Mouse (Mus musculus) hindbrain, postnatal 0 days (tissue): Measurements from ENCODE around the gene Tbc1d15. TPM values are rescaled to one million over a fixed set of nuclear protein-coding genes. Genes with fewer than 3 reads are reported as not detected.

ENCODE experiments used
- ATAC-seq: fragments of 200-750 bp; cut with Nextera tagmentation; 2 replicates; pipeline ENCODE4 v1.8.0; 2017; ENCODE audit warnings: mild to moderate bottlenecking, moderate TSS enrichment, moderate library complexity
- DNase-seq: peaks from one replicate; pipeline ENCODE4 v3.0.0-alpha.2; 2015; ENCODE audit warnings: low spot score
- H3K27ac ChIP-seq: fragments of 300-500 bp; sonication (generic); 2 replicates; pipeline ENCODE4 v1.5.1; 2014; ENCODE audit warnings: mild to moderate bottlenecking
- H3K27me3 ChIP-seq: fragments of 300-500 bp; sonication (generic); 2 replicates; pipeline ENCODE4 v1.6.1; 2014; ENCODE audit warnings: low read length, mixed read lengths; ENCODE audit not compliant: insufficient read depth
- H3K36me3 ChIP-seq: fragments of 300-500 bp; sonication (generic); 2 replicates; pipeline ENCODE4 v1.6.1; 2014; ENCODE audit warnings: low read length, mixed read lengths; ENCODE audit not compliant: insufficient read depth
- H3K4me1 ChIP-seq: fragments of 300-500 bp; sonication (generic); 2 replicates; pipeline ENCODE4 v1.6.1; 2014; ENCODE audit warnings: antibody characterized with exemption, low read length, mixed read lengths; ENCODE audit not compliant: insufficient read depth
- H3K4me2 ChIP-seq: fragments of 300-500 bp; sonication (generic); 2 replicates; pipeline ENCODE4 v1.6.1; 2014; ENCODE audit warnings: low read depth, mild to moderate bottlenecking, low read length, moderate library complexity, mixed read lengths
- H3K4me3 ChIP-seq: fragments of 300-500 bp; sonication (generic); 2 replicates; pipeline ENCODE4 v1.5.1; 2014; ENCODE audit warnings: low read length
- H3K9ac ChIP-seq: fragments of 300-500 bp; sonication (generic); replicated peaks from 2 replicates; pipeline ENCODE4 v1.6.1; 2014; ENCODE audit warnings: mild to moderate bottlenecking, low read length, moderate library complexity, mixed read lengths
- H3K9me3 ChIP-seq: fragments of 300-500 bp; sonication (generic); 2 replicates; pipeline ENCODE4 v1.6.1; 2016; ENCODE audit warnings: low read length, mixed read lengths
- CTCF ChIP-seq: IDR thresholded peaks from 2 replicates; pipeline ENCODE4 v1.5.1; 2016; ENCODE audit warnings: antibody characterized with exemption, control low read depth, low read depth
- WGBS: fragments of 180-500 bp; shearing (Covaris S2); extraction: QIAGEN DNeasy Blood & Tissue Kit; methylation state at CpG from one replicate; pipeline ENCODE4 v1.1.7; 2014; 5-methylcytosine and 5-hydroxymethylcytosine counted together
- polyA plus RNA-seq: library from polyadenylated mRNA; unstranded; fragments of >200 nt; fragmentation: Nextera tagmentation; extraction: Ambion mirVana; gene quantifications from 2 replicates; pipeline ENCODE4 v1.2.1, GENCODE M21; 2015
- total RNA-seq: library from RNA; depleted of rRNA; stranded (reverse); fragments of >200 nt; gene quantifications from 2 replicates; pipeline ENCODE4 v1.2.3, GENCODE M21; 2014

The Tbc1d15 gene
- total and polyA plus RNA-seq, 2 experiments from 2014 or later, result 8.5 to 30.2 TPM

- H3K27me3 ChIP-seq, result no peaks in the 10 kb centered on the region
- no peak overlapping the region for H3K4me3 ChIP-seq
- H3K27ac ChIP-seq, result no peak overlapping the region
- DNase-seq (no peak), ATAC-seq (no peak)
- H3K4me1 ChIP-seq, result no peaks in the 10 kb centered on the region
- H3K9me3 ChIP-seq, result no peaks in the 10 kb centered on the region
- WGBS, result 91% methylated on average over 2 of the region's 2 CpGs
- H3K36me3 ChIP-seq, result no peaks in the 10 kb centered on the region
- TF ChIP-seq CTCF, result no peak
- H3K4me2 ChIP-seq, result no peak overlapping the region
- no peak overlapping the region for H3K9ac ChIP-seq
Measured at GRCm38 (mm10) chr10:115262261-115262660, 11.0 kb upstream of the Tbc1d15 start.

GRCm38 (mm10) chr10:115261428-115261827, 10.2 kb upstream of the Tbc1d15 start:
- DNase-seq (no peak), ATAC-seq (no peak)
- no peak overlapping the region for H3K9ac ChIP-seq
- H3K4me2 ChIP-seq, result no peak overlapping the region
- H3K27ac ChIP-seq, result no peak overlapping the region
- no peak for TF ChIP-seq CTCF
- no peaks in the 10 kb centered on the region for H3K9me3 ChIP-seq
- H3K27me3 ChIP-seq, result no peaks in the 10 kb centered on the region
- H3K4me3 ChIP-seq, result no peak overlapping the region
- no peaks in the 10 kb centered on the region for H3K4me1 ChIP-seq
- WGBS, result 87% methylated on average over 3 of the region's 3 CpGs
- H3K36me3 ChIP-seq, result no peaks in the 10 kb centered on the region

GRCm38 (mm10) chr10:115256162-115256561, 4.9 kb upstream of the Tbc1d15 start:
- Histone ChIP-seq H3K27me3 (no peaks in the 10 kb centered on the region), H3K4me2 (no peak overlapping the region), H3K4me3 (no peak overlapping the region), H3K4me1 (peaks cover 6% of the 10 kb centered on the region; the same call in 1 of the 2 replicates), H3K9me3 (no peaks in the 10 kb centered on the region), H3K9ac (no peak overlapping the region), H3K27ac (no peak overlapping the region), H3K36me3 (no peaks in the 10 kb centered on the region)
- DNase-seq (no peak), ATAC-seq (no peak)
- no peak for TF ChIP-seq CTCF
- 86% methylated on average over 5 of the region's 5 CpGs for whole genome bisulfite sequencing

- no peak overlapping the region for H3K27ac ChIP-seq
- H3K27me3 ChIP-seq, result no peaks in the 10 kb centered on the region
- H3K4me3 ChIP-seq, result no peak overlapping the region
- WGBS, result 78% methylated on average over 3 of the region's 3 CpGs
- peaks cover 12% of the 10 kb centered on the region; the same call in 1 of the 2 replicates for H3K4me1 ChIP-seq
- no peaks in the 10 kb centered on the region for H3K36me3 ChIP-seq
- H3K4me2 ChIP-seq, result no peak overlapping the region
- no peak for TF ChIP-seq CTCF
- no peak for DNase-seq
- H3K9me3 ChIP-seq, result no peaks in the 10 kb centered on the region
- ATAC-seq, result no peak
- H3K9ac ChIP-seq, result no peak overlapping the region
Measured at GRCm38 (mm10) chr10:115253521-115253920, 2.3 kb upstream of the Tbc1d15 start.

- DNase-seq, result no peak
- Histone ChIP-seq H3K4me1 (peaks cover 12% of the 10 kb centered on the region; the same call in 1 of the 2 replicates), H3K27ac (no peak overlapping the region), H3K27me3 (no peaks in the 10 kb centered on the region), H3K36me3 (no peaks in the 10 kb centered on the region), H3K9ac (no peak overlapping the region; the same call in 1 of the 2 replicates), H3K4me3 (peak overlapping the region; percentile 77), H3K9me3 (no peaks in the 10 kb centered on the region), H3K4me2 (peak overlapping the region; percentile 73)
- WGBS, result 12% methylated on average over 10 of the region's 10 CpGs
- ATAC-seq, result no peak
- no peak for TF ChIP-seq CTCF
Measured at GRCm38 (mm10) chr10:115252321-115252757, 1.1 kb upstream of the Tbc1d15 start.

- Histone ChIP-seq H3K27me3 (no peaks in the 10 kb centered on the region), H3K4me1 (peaks cover 12% of the 10 kb centered on the region; the same call in 1 of the 2 replicates), H3K9ac (peak overlapping the region; percentile 76), H3K27ac (peak overlapping the region; percentile 59), H3K4me2 (peak overlapping the region; percentile 73), H3K36me3 (no peaks in the 10 kb centered on the region), H3K4me3 (peak overlapping the region; percentile 77), H3K9me3 (no peaks in the 10 kb centered on the region)
- no peak for TF ChIP-seq CTCF
- ATAC-seq (no peak), DNase-seq (peak; percentile 12)
- 34% methylated on average over 35 of the region's 38 CpGs for WGBS
Measured at GRCm38 (mm10) chr10:115250235-115251087, 806 bp downstream of the Tbc1d15 start.

- H3K9ac ChIP-seq, result no peak overlapping the region
- H3K4me1 ChIP-seq, result peaks cover 12% of the 10 kb centered on the region; the same call in 1 of the 2 replicates
- no peaks in the 10 kb centered on the region for H3K9me3 ChIP-seq
- H3K36me3 ChIP-seq, result no peaks in the 10 kb centered on the region
- ATAC-seq (no peak), DNase-seq (no peak)
- H3K27ac ChIP-seq, result no peak overlapping the region
- 30% methylated on average over 7 of the region's 7 CpGs for WGBS
- H3K4me2 ChIP-seq, result peak overlapping the region; percentile 33
- no peaks in the 10 kb centered on the region for H3K27me3 ChIP-seq
- H3K4me3 ChIP-seq, result no peak overlapping the region
- no peak for TF ChIP-seq CTCF
Measured at GRCm38 (mm10) chr10:115248041-115248440, 3.2 kb downstream of the Tbc1d15 start.
